Mouse (Mus musculus): Measurements from ENCODE around the gene Sema4c. TPM values are rescaled to one million over a fixed set of nuclear protein-coding genes. Genes with fewer than 3 reads are reported as not detected.
A peak's percentile ranks its signal among the peaks of the same experiment; 100 is the strongest.

The Sema4c gene
- polyA plus RNA-seq, 1 experiment from 2014 or later: 4.7 TPM

DNA sequence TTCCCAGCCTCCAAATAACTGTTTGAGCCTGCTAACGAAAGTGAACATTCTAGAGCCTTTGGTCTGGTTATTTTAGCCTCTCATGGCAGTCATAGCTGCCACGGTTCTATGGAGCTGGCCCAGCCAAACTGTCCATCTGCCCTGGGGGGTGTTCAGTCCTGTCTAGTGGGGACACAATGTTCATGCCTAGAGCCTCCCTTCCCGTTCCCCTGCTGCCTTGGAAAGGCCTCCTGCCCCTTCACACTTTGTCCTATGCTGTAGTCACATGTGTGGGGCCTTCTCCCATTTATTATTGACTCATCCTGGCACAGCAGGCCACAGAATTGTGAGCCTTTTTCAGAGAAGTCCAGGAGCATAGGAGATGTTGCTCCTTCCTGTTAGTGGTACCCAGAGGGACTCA is 39.9 kb downstream of the Sema4c start:
- peaks cover 46% of the 10 kb centered on the region for H3K36me3 ChIP-seq (ENCODE audit: control insufficient read depth, insufficient read depth, low read length)
- H3K4me2 ChIP-seq (ENCODE audit: low read length): no peak overlapping the region
- H3K27ac ChIP-seq (replicated peaks; ENCODE audit: low read depth, low read length): no peak overlapping the region
- H3K9ac ChIP-seq (replicated peaks; ENCODE audit: low read length): no peak overlapping the region
- H3K9me3 ChIP-seq (ENCODE audit: control insufficient read depth, low read length): no peaks in the 10 kb centered on the region
- ATAC-seq (ENCODE audit: low FRiP score, low TSS enrichment): no peak
- no peak overlapping the region for H3K4me3 ChIP-seq (replicated peaks; ENCODE audit: low read depth, low read length)
- WGBS: 84% methylated on average over 3 of the region's 3 CpGs
- H3K4me1 ChIP-seq (ENCODE audit: control insufficient read depth, insufficient read depth, low read length): peaks cover 21% of the 10 kb centered on the region
- no peak for DNase-seq
- H3K27me3 ChIP-seq (ENCODE audit: control insufficient read depth, insufficient read depth, low read length): no peaks in the 10 kb centered on the region

DNA sequence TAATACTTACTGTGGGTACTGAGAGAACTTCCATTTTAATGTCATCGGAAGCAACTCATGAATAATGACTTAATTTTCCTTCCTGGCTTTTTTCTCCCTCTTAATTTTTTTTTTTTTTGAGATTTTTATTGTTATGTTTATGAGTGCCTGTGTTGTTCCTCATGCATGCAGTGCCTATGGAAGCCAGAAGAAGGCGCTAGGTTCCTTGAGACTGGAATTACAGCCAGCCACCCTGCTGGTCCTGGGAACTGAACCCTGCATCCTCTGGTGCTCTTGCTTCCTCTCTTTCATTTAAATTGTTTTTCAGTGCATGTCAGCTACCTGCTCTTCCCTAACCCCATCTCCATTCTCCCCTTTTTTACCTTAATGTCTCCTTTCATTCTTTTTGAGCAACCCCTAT is 44.4 kb downstream of the Sema4c start:
- H3K4me2 ChIP-seq (ENCODE audit: low read length): peak overlapping the region; percentile 97
- H3K36me3 ChIP-seq (ENCODE audit: control insufficient read depth, insufficient read depth, low read length): 0 out of 2 replicates have a peak, but pooled peaks cover 2% of the 10 kb centered on the region
- ATAC-seq (ENCODE audit: low FRiP score, low TSS enrichment): no peak
- DNase-seq: peak; percentile 62
- H3K27me3 ChIP-seq (ENCODE audit: control insufficient read depth, insufficient read depth, low read length): no peaks in the 10 kb centered on the region
- peaks cover 23% of the 10 kb centered on the region for H3K4me1 ChIP-seq (ENCODE audit: control insufficient read depth, insufficient read depth, low read length)
- no peak overlapping the region for H3K9ac ChIP-seq (replicated peaks; ENCODE audit: low read length)
- H3K27ac ChIP-seq (replicated peaks; ENCODE audit: low read depth, low read length): no peak overlapping the region
- no peaks in the 10 kb centered on the region for H3K9me3 ChIP-seq (ENCODE audit: control insufficient read depth, low read length)
- WGBS: 33% methylated on average over 2 of the region's 2 CpGs
- peak overlapping the region; percentile 83 for H3K4me3 ChIP-seq (replicated peaks; ENCODE audit: low read depth, low read length)

DNA sequence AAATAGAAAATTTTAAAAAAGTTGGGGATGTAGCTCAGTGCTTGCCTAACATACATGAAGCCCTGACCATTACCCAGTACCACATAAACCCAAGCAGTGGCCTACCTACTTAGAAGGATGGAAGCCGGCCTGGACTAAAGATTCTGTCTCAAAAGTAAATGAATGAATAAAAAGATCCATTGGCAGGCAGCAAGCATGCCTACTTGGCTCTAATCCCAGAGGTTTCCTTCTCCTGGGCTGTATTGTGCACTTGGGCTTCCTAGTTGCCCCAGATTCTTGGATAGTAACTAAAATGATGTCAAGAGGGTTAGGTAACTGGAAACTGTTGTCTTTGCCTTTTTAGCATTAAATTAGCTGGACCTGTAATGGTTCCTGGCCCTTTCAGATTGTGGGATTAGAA is 44.8 kb downstream of the Sema4c start:
- Histone ChIP-seq H3K36me3 (ENCODE audit: control insufficient read depth, insufficient read depth, low read length) (no peaks in the 10 kb centered on the region), H3K27me3 (ENCODE audit: control insufficient read depth, insufficient read depth, low read length) (no peaks in the 10 kb centered on the region), H3K4me3 (replicated peaks; ENCODE audit: low read depth, low read length) (peak overlapping the region; percentile 83), H3K9ac (replicated peaks; ENCODE audit: low read length) (peak overlapping the region; percentile 85), H3K27ac (replicated peaks; ENCODE audit: low read depth, low read length) (no peak overlapping the region), H3K4me1 (ENCODE audit: control insufficient read depth, insufficient read depth, low read length) (peaks cover 23% of the 10 kb centered on the region), H3K9me3 (ENCODE audit: control insufficient read depth, low read length) (no peaks in the 10 kb centered on the region), H3K4me2 (ENCODE audit: low read length) (peak overlapping the region; percentile 97)
- 0% methylated on average over 1 of the region's 1 CpGs for WGBS
- ATAC-seq (ENCODE audit: low FRiP score, low TSS enrichment): no peak
- DNase-seq: peak; percentile 55

DNA sequence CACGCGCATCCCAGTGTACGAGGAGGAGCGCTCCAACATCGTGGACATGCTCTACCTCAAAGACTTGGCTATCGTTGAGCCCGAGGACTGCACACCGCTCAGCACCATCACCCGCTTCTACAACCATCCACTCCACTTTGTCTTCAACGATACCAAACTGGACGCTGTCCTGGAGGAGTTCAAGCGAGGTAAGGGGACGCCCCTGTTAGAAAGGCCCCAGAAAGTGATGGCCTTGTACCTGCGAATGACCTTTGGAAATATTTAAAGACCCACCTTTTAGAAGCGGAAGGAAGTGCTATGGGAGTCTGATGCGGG is 45.2 kb downstream of the Sema4c start:
- Histone ChIP-seq H3K4me1 (ENCODE audit: control insufficient read depth, insufficient read depth, low read length) (peaks cover 23% of the 10 kb centered on the region), H3K27me3 (ENCODE audit: control insufficient read depth, insufficient read depth, low read length) (no peaks in the 10 kb centered on the region)
- no peak for ATAC-seq (ENCODE audit: low FRiP score, low TSS enrichment)

DNA sequence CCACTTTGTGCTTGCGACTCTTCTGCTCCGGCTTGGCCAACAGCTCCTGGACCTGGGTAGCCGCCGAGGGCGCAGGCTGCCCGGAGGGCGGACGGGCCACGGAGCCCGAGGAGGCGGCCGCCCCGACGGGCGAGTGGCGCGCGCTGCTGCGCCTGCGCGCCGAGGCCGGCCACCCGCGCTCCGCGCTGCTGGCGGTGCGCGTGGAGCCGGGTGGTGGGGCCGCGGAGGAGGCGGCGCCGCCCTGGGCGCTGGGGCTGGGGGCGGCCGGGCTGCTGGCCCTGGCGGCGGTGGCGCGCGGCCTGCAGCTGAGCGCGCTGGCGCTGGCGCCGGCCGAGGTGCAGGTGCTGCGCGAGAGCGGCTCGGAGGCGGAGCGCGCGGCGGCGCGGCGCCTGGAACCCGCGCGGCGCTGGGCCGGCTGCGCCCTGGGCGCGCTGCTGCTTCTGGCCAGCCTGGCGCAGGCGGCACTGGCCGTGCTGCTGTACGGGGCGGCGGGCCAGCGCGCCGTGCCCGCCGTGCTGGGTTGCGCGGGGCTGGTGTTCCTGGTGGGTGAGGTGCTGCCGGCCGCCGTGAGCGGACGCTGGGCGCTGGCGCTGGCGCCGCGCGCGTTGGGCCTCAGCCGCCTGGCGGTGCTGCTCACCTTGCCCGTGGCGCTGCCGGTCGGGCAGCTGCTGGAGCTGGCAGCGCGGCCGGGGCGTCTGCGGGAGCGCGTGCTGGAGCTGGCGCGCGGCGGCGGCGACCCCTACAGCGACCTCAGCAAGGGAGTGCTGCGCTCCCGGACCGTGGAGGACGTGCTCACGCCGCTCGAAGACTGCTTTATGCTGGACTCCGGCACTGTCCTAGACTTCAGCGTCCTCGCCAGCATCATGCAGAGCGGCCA is 45.8 kb downstream of the Sema4c start:
- Histone ChIP-seq H3K27ac (replicated peaks; ENCODE audit: low read depth, low read length) (peak overlapping the region; percentile 96), H3K4me1 (ENCODE audit: control insufficient read depth, insufficient read depth, low read length) (peaks cover 23% of the 10 kb centered on the region), H3K4me3 (replicated peaks; ENCODE audit: low read depth, low read length) (peak overlapping the region; percentile 83), H3K4me2 (ENCODE audit: low read length) (peak overlapping the region; percentile 97), H3K36me3 (ENCODE audit: control insufficient read depth, insufficient read depth, low read length) (0 out of 2 replicates have a peak, but pooled peaks cover 2% of the 10 kb centered on the region), H3K27me3 (ENCODE audit: control insufficient read depth, insufficient read depth, low read length) (no peaks in the 10 kb centered on the region), H3K9me3 (ENCODE audit: control insufficient read depth, low read length) (no peaks in the 10 kb centered on the region), H3K9ac (replicated peaks; ENCODE audit: low read length) (peak overlapping the region; percentile 85)
- peak; percentile 80 for DNase-seq
- peak; percentile 74 for ATAC-seq (ENCODE audit: low FRiP score, low TSS enrichment)
- under 1% methylated on average over 124 of the region's 126 CpGs for WGBS

More for the DNA sequence above, 45.2 kb downstream of the Sema4c start:
- peak overlapping the region; percentile 96 for H3K27ac ChIP-seq (replicated peaks; ENCODE audit: low read depth, low read length)
- no peak for DNase-seq
- 1% methylated on average over 16 of the region's 16 CpGs for WGBS
- peak overlapping the region; percentile 85 for H3K9ac ChIP-seq (replicated peaks; ENCODE audit: low read length)
- H3K4me2 ChIP-seq (ENCODE audit: low read length): peak overlapping the region; percentile 97
- no peaks in the 10 kb centered on the region for H3K9me3 ChIP-seq (ENCODE audit: control insufficient read depth, low read length)
- H3K36me3 ChIP-seq (ENCODE audit: control insufficient read depth, insufficient read depth, low read length): no peaks in the 10 kb centered on the region
- peak overlapping the region; percentile 83 for H3K4me3 ChIP-seq (replicated peaks; ENCODE audit: low read depth, low read length)

DNA sequence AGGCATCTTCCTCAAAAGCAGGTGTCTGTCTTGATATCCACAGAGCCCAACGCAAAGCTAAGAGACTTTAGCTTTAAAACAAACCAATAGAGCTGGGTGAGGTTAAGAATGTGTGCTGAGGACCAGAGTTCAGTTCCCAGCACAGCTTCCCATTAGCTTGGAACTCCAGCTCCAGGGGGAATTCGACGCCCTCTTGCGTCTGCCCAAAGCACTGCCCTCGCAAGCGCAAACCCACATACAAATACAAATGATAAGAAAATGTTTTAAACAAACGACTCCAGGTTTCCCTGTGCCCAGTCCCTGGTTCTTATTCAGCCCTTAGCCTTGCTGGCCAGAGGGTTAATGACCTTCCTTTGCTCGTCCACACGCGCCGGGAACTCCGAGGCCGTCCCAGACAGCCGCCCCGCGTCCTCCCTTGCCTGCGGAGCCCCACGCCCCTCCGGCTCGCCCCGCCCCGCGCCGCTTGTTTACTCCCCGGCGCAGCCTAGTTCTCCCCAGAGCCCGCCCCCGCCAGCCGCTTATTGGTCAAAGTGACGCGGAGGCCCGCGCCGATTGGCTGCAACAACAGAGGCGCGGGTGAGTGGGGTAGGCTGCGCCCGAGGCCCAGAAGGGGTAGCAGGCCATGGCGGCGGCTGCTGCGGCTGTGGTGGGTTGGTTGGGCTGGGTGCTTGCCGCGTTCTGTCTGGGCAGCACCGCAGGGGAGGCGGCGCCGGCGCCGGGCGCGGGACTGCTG is 46.7 kb downstream of the Sema4c start, which contains the start of gene Cnnm3:
Cnnm3 (plus strand) TSS at position 579 of the 733 bp plus-strand sequence.
- ATAC-seq (ENCODE audit: low FRiP score, low TSS enrichment): peak; percentile 98
- WGBS: 2% methylated on average over 51 of the region's 51 CpGs
- H3K4me2 ChIP-seq (ENCODE audit: low read length): peak within 1 kb of the TSS; percentile 97

DNA sequence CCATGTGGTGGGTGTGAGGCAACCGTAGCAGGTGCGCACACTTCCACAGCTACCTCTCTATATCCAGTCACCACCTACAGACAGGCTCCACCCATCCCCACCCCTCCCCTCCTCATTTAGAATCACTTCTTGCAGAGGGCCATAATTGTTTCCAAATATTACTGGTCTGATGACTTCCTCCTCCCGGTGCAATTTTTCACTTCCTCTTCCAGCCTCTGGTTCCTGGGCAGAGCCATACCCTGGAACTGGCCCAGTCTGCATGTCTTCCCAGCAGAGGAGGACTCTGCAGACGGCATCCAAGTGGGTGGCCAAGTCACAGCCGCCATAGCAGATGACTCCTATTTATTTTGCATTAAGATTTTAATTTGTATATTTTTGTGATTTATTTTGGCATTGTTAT is 49.9 kb downstream of the Sema4c start:
- Histone ChIP-seq H3K9ac (replicated peaks; ENCODE audit: low read length) (no peak overlapping the region), H3K4me1 (ENCODE audit: control insufficient read depth, insufficient read depth, low read length) (peaks cover 2% of the 10 kb centered on the region; the same call in 1 of the 2 replicates), H3K4me2 (ENCODE audit: low read length) (no peak overlapping the region), H3K27ac (replicated peaks; ENCODE audit: low read depth, low read length) (no peak overlapping the region), H3K4me3 (replicated peaks; ENCODE audit: low read depth, low read length) (no peak overlapping the region), H3K36me3 (ENCODE audit: control insufficient read depth, insufficient read depth, low read length) (0 out of 2 replicates have a peak, but pooled peaks cover 19% of the 10 kb centered on the region), H3K27me3 (ENCODE audit: control insufficient read depth, insufficient read depth, low read length) (no peaks in the 10 kb centered on the region), H3K9me3 (ENCODE audit: control insufficient read depth, low read length) (no peaks in the 10 kb centered on the region)
- no peak for DNase-seq
- no peak for ATAC-seq (ENCODE audit: low FRiP score, low TSS enrichment)
- WGBS: 87% methylated on average over 5 of the region's 5 CpGs

More for the DNA sequence above, 46.7 kb downstream of the Sema4c start, which contains the start of gene Cnnm3:
- Histone ChIP-seq H3K4me1 (ENCODE audit: control insufficient read depth, insufficient read depth, low read length) (peaks cover 23% of the 10 kb centered on the region), H3K27ac (replicated peaks; ENCODE audit: low read depth, low read length) (peak within 1 kb of the TSS; percentile 96), H3K27me3 (ENCODE audit: control insufficient read depth, insufficient read depth, low read length) (no peaks in the 10 kb centered on the region), H3K36me3 (ENCODE audit: control insufficient read depth, insufficient read depth, low read length) (0 out of 2 replicates have a peak, but pooled peaks cover 8% of the 10 kb centered on the region), H3K9ac (replicated peaks; ENCODE audit: low read length) (peak within 1 kb of the TSS; percentile 85), H3K4me3 (replicated peaks; ENCODE audit: low read depth, low read length) (peak within 1 kb of the TSS; percentile 83), H3K9me3 (ENCODE audit: control insufficient read depth, low read length) (no peaks in the 10 kb centered on the region)
- peak; percentile 99 for DNase-seq

DNA sequence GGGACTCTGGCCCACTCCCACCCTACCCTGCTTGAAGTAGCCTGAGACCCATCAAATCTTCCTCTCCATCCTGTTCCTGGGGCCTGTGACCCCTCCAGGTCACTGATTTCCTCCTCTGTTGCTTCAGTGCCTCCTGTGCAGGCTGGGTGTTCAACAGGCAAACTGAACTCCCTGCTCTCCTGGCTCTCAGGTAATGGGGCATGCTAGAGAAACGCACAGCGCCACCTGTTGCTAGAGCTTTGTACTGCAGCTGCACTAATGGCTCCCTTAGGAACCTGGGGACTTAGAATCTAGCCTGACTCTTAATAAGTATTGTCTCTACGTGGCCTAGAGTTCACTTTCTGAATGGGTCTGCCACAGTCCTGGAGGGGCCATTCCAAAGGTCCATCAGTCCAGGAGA is 56.9 kb downstream of the Sema4c start:
- 4% methylated on average over 3 of the region's 3 CpGs for WGBS
- no peak overlapping the region for H3K4me2 ChIP-seq (ENCODE audit: low read length)
- ATAC-seq (ENCODE audit: low FRiP score, low TSS enrichment): no peak; the same call in 1 of the 2 replicates

More for the DNA sequence above, 56.9 kb downstream of the Sema4c start:
- H3K36me3 ChIP-seq (ENCODE audit: control insufficient read depth, insufficient read depth, low read length): peaks cover 25% of the 10 kb centered on the region; the same call in 1 of the 2 replicates
- no peaks in the 10 kb centered on the region for H3K9me3 ChIP-seq (ENCODE audit: control insufficient read depth, low read length)
- no peak overlapping the region for H3K4me3 ChIP-seq (replicated peaks; ENCODE audit: low read depth, low read length)
- no peaks in the 10 kb centered on the region for H3K4me1 ChIP-seq (ENCODE audit: control insufficient read depth, insufficient read depth, low read length)
- H3K9ac ChIP-seq (replicated peaks; ENCODE audit: low read length): no peak overlapping the region
- DNase-seq: peak; percentile 88
- no peaks in the 10 kb centered on the region for H3K27me3 ChIP-seq (ENCODE audit: control insufficient read depth, insufficient read depth, low read length)
- H3K27ac ChIP-seq (replicated peaks; ENCODE audit: low read depth, low read length): no peak overlapping the region

Measured in midbrain, embryonic 14.5 days (tissue).